Mouse (Mus musculus) heart, adult 2 months (tissue): ENCODE measurements around the gene Wfikkn2.
A peak's percentile ranks its signal among the peaks of the same experiment; 100 is the strongest.

Experiments
- CTCF ChIP-seq: fragments of 200-600 bp; IDR thresholded peaks from 2 replicates; pipeline ENCODE4 v1.8.1; 2022; ENCODE audit warnings: antibody characterized with exemption, mild to moderate bottlenecking, moderate library complexity
- EP300 ChIP-seq: fragments of 200-500 bp; IDR thresholded peaks from 2 replicates; pipeline ENCODE4 v1.6.1; 2011; ENCODE audit warnings: low read depth, low read length, control low read depth; ENCODE audit not compliant: insufficient read depth
- POLR2A ChIP-seq: fragments of 200-500 bp; IDR thresholded peaks from 2 replicates; pipeline ENCODE4 v1.6.1; 2011; ENCODE audit warnings: mild to moderate bottlenecking, low read depth, low read length, control low read depth; ENCODE audit not compliant: insufficient read depth

DNA sequence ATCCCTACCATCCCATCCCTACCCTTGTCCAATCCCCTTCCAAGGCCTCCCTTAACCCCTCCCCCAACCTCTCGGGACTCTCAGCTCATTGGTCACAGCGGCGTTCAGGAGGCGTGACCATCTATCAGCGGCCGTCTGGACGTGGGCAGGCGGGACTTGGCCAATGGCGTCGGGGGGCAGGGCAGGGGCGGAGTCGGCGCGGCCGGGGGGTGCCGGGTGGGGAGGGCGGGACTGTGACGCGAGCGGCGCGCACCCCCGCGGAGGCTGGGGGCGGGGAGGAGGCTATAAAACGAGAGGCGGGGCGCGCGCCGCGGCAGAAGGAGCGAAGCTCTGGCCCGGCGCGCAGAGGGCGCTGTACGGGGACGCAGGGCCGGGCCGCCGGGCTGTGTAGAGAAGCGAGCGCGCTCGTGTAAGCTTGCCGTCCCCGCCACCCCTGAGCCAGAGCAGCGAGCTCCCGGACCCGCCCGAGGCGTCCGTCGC is 34.6 kb downstream of the Wfikkn2 start, which contains the start of gene Tob1:
- TF ChIP-seq CTCF (peak; percentile 33), POLR2A (peak; percentile 97), EP300 (peak; percentile 86; the same call in 1 of the 2 replicates)
